Mouse (Mus musculus) retina, embryonic 14.5 days (tissue): Measurements from ENCODE around the gene Lipc.

Source experiments
- DNase-seq: peaks from one replicate; pipeline ENCODE4 v3.0.0-alpha.2; 2015; ENCODE audit warnings: low spot score

The Lipc gene

GRCm38 (mm10) chr9:70818739-70819138, 133.3 kb downstream of the Lipc start:
- no peak for DNase-seq

DNA sequence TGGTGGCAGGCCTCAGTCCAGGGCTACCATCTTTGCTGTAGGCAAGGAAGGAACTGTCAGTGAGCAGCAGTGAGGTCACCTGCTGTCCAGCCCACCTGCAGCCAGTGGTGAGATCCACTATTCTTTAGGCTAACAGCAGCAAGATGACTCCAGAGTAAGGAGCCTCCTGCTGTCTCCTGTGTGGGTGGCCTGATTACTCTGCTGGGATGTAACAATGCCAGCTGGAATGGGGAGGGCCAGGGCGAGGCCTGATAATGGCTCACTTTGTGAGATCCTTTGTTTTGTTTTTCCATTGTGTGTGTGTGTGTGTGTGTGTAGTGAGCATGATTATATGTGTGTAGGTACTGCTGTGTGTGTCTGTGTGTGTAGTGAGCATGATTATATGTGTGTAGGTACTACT, 134.6 kb downstream of the Lipc start:
- peak; percentile 63 for DNase-seq

GRCm38 (mm10) chr9:70816701-70817305, 135.2 kb downstream of the Lipc start:
- DNase-seq = peak; percentile 13

DNA sequence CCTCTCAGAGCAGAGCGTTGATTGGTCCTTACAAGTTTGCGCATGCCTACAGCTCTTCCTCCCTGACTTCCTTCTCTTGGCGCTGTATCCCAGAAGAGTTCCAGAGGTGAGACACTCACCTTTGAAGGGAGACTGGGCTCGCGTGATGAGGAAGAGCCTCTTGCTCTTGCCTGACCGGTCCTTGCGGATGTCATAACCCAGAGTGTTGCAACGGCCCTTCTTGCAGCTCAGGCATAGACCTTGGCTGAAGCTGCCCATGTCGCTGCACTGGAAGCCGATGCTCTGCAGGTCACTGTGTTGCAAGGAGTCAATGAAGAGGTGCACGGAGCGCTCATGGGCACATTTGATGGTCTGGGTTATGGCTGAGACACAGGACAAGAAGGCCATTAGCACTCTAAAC, 139.5 kb downstream of the Lipc start:
- no peak for DNase-seq

GRCm38 (mm10) chr9:70807714-70808113, 144.3 kb downstream of the Lipc start:
- no peak for DNase-seq

- no peak for DNase-seq
These were observed 146.0 kb downstream of the Lipc start for GRCm38 (mm10) chr9:70806069-70806468.

DNA sequence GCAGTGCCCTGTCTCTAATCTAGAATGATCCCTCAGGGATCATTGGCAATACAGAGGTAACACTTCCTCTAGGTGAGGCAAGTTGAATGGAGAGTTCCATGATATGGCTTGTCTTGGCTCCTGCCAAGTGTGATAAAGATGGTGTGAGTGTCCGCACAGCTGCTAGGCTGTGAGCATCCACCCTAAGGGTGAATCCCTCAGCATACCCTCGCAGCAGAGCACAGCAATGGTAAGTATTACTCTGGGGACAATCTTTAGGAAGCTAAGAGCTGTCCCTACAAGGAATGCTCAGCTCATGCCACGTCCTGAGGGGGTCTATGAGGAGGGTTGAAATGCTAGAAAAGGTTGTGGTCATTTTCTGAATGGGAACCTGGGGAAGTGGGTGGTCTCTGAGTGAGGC, 149.2 kb downstream of the Lipc start:
- no peak for DNase-seq

GRCm38 (mm10) chr9:70801761-70802160, 150.3 kb downstream of the Lipc start:
- DNase-seq = no peak

DNA sequence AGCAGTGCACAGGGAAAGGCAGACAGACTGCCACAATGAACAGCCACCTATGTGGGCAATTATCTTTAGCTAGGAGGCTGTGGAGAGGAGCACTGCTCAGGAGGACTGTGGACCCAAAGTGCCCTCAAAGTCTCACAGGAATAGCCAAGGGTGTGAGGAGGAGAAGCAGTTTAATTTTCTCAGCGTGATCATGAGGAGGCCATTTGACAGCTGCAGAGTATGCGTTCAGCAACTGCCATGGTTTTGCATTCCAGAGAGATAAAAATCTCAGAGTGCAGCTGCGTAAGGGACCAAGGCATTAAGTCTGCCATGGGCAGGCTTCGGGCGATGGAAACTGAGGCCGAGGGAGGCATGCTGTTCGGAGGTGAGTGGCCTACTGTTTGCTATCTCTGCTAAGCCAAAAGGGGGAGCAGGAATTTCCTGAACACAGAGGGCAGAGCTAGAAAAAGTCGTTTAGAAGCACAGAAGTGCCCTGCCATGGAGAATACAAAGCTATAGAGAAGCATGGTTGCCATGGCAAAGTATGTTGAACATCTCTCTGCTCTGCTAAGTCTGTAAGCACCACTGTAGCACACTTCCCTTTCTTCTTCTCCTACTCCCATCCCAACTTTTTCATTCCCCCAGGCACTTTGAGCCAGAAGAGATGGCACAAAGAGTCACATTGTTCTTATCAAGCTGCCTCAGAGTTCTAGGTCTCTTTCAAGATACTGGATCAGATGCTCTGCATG, 151.3 kb downstream of the Lipc start:
- no peak for DNase-seq

- no peak for DNase-seq
These were observed 156.6 kb downstream of the Lipc start for GRCm38 (mm10) chr9:70795439-70795757.

DNA sequence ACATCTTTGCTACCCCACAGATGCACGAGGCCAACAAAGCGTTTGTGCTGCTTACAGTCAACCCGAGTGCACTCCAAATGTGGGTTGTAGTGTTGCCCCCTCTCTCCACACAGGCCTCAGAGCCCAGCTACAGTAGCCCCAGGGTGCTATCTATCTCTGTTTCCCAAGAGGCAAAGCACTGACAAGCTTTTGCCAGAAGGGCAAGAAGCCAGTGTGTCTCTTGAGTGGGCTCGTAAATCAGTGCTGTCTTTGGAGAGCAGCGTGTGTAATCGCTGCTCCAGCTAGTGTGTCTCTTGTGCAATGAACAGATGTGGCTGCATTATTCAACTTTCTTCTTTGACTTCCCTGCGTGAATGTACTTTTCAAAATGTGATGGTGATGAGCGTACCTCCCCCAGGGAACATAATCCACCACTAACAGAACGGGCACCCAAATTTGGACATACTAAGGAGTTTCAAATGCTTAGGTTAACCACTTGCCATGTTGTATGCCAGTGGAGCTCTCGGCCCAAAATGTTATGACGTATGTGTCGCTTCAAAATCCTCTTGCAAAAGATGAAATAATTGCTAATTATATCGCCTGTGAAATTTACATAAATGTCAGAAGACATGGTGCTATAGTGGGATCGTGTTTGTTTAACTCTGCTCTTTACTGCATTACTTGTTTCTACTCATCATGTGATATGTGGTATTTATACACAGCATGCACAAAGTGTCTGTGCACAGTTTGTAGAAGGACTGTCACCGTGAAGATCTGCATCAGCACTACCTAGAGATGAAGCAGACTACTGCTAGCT, 157.2 kb downstream of the Lipc start:
- DNase-seq = no peak

GRCm38 (mm10) chr9:70790621-70791020, 161.4 kb downstream of the Lipc start:
- DNase-seq = no peak

DNA sequence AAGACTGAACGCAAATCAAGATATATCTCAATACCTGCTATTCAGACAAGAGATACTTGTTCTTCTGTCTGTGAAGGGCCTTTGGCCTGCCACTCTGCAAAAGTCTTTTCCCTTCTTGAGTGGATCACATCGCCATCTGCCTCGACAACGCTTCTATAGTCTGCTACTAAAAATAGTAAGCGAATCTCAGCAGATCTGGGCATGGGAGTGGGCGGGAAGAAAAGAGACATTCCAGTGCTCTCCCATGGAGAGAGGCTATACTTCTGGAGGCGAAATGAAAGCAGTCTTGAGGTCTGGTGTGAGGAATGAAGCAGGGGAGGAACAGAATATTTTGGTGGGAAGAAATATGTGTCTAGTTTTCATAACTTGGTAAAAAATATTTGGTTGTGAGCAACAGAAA, 163.3 kb downstream of the Lipc start:
- DNase-seq = no peak

- no peak for DNase-seq
These were observed 169.8 kb downstream of the Lipc start for GRCm38 (mm10) chr9:70782191-70782590.

- DNase-seq = no peak
These were observed 176.5 kb downstream of the Lipc start for GRCm38 (mm10) chr9:70775517-70775916.

- DNase-seq = no peak
These were observed 191.1 kb downstream of the Lipc start for GRCm38 (mm10) chr9:70760974-70761373.

GRCm38 (mm10) chr9:70751504-70752222, 200.4 kb downstream of the Lipc start:
- DNase-seq = no peak
